Mouse (Mus musculus): Measurements from ENCODE around the gene Gm17093. TPM values are rescaled to one million over a fixed set of nuclear protein-coding genes. Genes with fewer than 3 reads are reported as not detected.
"Not testable (repeated sequence)": the region's sequence is repeated elsewhere in the genome, so short reads cannot be mapped to it uniquely, and the experiment has no call there.

Gene Gm17093
- not detected in 2 replicates for total RNA-seq (2017)

DNA sequence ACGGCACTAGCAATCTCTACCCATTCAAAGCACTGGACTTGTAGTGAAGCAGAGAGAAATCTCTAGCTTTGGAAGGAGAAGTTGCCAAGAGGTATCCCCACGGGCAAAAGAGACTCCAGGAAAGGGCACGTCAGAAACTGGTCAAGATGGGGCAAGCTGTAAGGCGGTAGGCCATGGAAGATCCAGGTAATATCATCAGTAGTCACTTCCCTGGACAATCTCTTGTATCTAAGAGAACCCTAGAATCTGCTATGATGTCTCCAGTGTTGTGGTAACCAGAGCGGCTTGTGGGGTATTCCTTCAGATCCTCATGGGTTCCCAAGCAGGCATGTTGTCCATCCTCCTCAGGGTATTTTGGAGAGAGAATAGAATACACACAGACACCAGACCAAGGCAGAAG lies at the start of gene Gm17093:
Gene Gm17093 (plus strand): TSS at position 301 of the 400 bp plus-strand sequence.
- not testable (repeated sequence) for ATAC-seq (ENCODE audit: extremely low read depth, insufficient number of reproducible peaks, low FRiP score, poor library complexity, severe bottlenecking)

DNA sequence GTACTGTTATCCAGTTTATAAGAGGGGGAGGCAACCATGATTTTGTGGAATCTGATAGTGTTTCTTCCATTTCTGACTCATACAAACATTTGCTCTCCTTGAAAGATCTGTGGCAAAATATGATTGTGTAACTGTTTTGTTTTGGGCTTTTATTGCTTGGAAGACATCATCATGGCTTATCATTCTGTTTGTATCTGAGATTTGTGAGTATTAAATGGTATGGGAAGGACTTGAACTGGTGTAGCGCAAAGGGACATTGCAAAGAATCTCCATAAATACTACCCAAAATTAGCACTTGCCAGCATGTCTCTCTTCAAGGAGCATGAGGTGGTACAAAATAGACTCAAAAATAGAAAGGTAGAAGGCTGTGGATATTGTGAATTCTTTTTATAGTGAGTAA lies 25.9 kb upstream of the Gm17093 start, which contains the start of gene BC061237:
Gene BC061237 (plus strand): TSS at position 301 of the 400 bp plus-strand sequence.
- ATAC-seq (ENCODE audit: extremely low read depth, insufficient number of reproducible peaks, low FRiP score, poor library complexity, severe bottlenecking), result not testable (repeated sequence)

DNA sequence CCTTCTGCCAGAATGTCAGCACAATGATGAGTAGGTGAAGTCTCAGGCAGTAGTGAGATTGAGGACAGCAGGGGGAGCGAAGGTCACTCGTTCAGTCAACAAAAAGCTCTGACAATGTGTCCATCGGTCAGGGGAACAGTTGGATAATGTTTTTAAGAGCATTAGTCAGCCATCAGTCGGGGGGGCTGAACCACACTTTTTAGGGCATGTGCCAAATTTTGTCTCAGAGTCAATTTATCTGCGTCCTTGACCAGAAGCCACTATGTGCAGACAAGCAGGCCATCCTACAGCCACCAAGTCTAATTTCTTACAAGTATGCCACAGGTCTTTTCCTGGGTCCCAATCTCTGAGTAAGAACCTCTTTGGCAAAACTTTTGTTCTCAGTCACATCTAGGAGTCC lies 29.9 kb downstream of the Gm17093 start:
- ATAC-seq (ENCODE audit: extremely low read depth, insufficient number of reproducible peaks, low FRiP score, poor library complexity, severe bottlenecking), result not testable (repeated sequence)

Other genes starting within 250 kb of the Gm17093 start
- gene Gm8220, start 232.7 kb upstream of the Gm17093 start, total RNA-seq (2017), result not detected in 2 replicates
- not detected in 2 replicates for gene Gm5930, start 179.7 kb upstream of the Gm17093 start, total RNA-seq (2017)
- not detected in 2 replicates for gene Gm8229, start 152.9 kb upstream of the Gm17093 start, total RNA-seq (2017)
- not detected in 2 replicates for gene Gm3371, start 107.6 kb upstream of the Gm17093 start, total RNA-seq (2017)
- not detected in 2 replicates for gene Gm8232, start 84.6 kb upstream of the Gm17093 start, total RNA-seq (2017)
- not detected in 2 replicates for gene BC061237, start 25.8 kb upstream of the Gm17093 start, total RNA-seq (2017)
- not detected in 2 replicates for gene Gm8247, start 64.9 kb downstream of the Gm17093 start, total RNA-seq (2017)
- not detected in 2 replicates for gene Gm5624, start 109.7 kb downstream of the Gm17093 start, total RNA-seq (2017)
- not detected in 2 replicates for gene Gm8257, start 188.2 kb downstream of the Gm17093 start, total RNA-seq (2017)
- gene Gm8267, start 232.1 kb downstream of the Gm17093 start, total RNA-seq (2017), result not detected in 2 replicates

All from neutrophil, adult 5-6 weeks (primary cell).